Mouse (Mus musculus): ENCODE data around the gene Lst1. TPM values are rescaled to one million over a fixed set of nuclear protein-coding genes. Genes with fewer than 3 reads are reported as not detected.

The Lst1 gene
- polyA plus RNA-seq, 1 experiment = 17.7 TPM

DNA sequence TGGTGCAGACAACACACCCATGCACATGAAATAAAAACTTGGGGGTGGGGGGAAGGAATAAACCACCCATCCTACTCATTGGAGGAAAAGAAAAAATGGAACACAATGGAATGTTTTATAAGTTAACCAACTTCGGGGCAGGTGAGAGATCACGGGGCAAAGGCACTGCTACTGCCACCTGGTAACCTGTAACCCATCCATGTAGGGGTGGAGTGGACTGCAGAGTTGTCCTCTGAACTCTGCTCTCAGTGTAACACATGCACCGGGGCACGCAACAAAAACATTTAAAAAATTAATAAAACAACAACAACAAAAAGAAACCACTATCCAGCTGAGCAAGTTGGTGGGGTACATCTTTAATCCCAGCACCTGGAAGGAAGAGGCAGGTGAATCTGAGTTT lies 36.1 kb downstream of the Lst1 start:
- peak overlapping the region; percentile 66; the same call in 1 of the 2 replicates for H3K27ac ChIP-seq (ENCODE audit: insufficient read depth, low read depth, low read length)
- H3K4me1 ChIP-seq (ENCODE audit: control insufficient read depth, insufficient read depth, low read length) = no peaks in the 10 kb centered on the region; the same call in 1 of the 2 replicates
- DNase-seq = peak; percentile 70
- H3K27me3 ChIP-seq (replicated peaks; ENCODE audit: control insufficient read depth, insufficient read depth, low read length) = no peaks in the 10 kb centered on the region
- TF ChIP-seq CTCF (conservative IDR thresholded peaks at IDR 0.05; ENCODE audit: insufficient read depth, insufficient read length, low read depth, low read length) = no peak
- no peak for TF ChIP-seq POLR2A (IDR thresholded peaks at IDR 0.05; ENCODE audit: low read depth, low read length)
- no peak overlapping the region for H3K4me3 ChIP-seq (ENCODE audit: insufficient read depth, low read depth, low read length)
- H3K36me3 ChIP-seq (ENCODE audit: control insufficient read depth, insufficient read depth, low read length) = peaks cover 40% of the 10 kb centered on the region
- WGBS = 55% methylated on average over 4 of the region's 4 CpGs

DNA sequence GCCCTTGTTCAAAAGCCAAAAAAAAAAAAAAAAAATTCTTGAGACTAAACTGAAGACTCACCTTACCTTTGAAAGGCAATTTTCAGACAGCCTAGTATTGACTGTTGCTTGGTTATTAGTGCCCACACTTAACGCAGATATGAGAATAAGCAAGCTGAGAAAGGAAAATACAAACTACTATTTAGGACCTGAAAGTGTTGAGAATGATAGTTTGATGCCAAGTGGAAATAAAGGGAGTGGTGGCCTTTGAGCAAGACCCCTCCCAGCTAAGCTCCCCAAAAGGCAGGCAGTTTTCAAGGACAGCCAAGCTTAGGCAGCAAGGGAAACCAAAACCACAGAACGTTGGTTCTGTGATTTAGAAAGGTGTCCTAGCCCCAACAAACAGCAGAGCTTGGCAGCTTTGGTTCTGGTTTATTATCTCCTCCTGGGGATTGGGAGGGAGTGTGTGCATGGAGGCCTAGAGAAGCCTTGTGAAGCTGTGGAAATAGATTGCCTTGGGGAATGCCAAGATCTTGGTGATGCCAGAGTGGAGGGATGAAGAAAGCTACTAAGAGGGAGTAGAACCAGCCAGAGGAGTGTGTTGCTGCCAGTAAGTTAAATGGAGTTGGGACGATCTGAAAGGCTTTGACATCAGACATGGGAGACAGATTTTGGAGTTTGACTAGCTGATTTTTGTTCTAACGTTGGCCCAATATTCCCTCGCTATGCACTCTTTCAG lies 40.2 kb downstream of the Lst1 start:
- DNase-seq = no peak
- H3K27ac ChIP-seq (ENCODE audit: insufficient read depth, low read depth, low read length) = no peak overlapping the region; the same call in 1 of the 2 replicates
- H3K27me3 ChIP-seq (replicated peaks; ENCODE audit: control insufficient read depth, insufficient read depth, low read length) = no peaks in the 10 kb centered on the region
- no peak for TF ChIP-seq POLR2A (IDR thresholded peaks at IDR 0.05; ENCODE audit: low read depth, low read length)
- no peaks in the 10 kb centered on the region; the same call in 1 of the 2 replicates for H3K4me1 ChIP-seq (ENCODE audit: control insufficient read depth, insufficient read depth, low read length)
- peaks cover 24% of the 10 kb centered on the region for H3K36me3 ChIP-seq (ENCODE audit: control insufficient read depth, insufficient read depth, low read length)
- 59% methylated on average over 5 of the region's 5 CpGs for WGBS
- H3K4me3 ChIP-seq (ENCODE audit: insufficient read depth, low read depth, low read length) = no peak overlapping the region

DNA sequence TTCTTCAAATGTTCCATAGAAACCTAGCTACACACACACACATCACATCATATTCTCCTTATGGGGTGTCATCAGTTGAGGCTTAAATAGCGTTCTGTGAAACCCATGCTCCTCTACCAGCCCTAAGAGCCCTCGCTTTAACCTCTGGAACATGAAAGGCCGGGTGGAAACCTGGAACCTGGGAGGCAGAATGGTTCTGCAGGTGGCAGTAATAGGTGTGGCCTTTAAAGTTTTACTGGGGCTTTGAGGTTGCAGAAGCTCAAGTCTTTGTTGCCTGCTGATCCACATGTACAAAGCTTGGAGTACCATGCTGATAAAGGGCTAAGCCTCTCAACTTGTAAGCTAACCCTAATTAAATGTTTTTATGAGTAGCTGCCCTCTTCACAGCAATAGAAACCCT lies 40.9 kb downstream of the Lst1 start:
- peaks cover 23% of the 10 kb centered on the region for H3K36me3 ChIP-seq (ENCODE audit: control insufficient read depth, insufficient read depth, low read length)

DNA sequence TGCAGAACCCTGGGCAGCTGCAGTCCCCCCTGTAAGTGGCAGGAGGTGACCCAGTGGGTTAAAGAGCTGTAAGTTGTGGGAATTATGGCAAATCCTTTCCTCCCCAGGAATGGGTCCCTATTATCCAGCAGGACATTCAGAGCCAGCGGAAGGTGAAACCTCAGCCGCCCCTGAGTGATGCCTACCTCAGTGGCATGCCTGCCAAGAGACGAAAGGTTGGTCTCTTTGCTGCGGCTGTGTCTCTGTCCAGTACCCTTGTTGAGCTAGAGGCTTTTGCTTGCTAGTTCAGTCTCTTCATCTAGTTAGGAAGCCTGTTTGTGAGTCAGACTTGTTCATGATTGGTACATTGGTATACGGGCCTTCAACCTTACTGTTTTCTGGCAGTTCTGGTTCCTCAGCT lies 42.1 kb downstream of the Lst1 start:
- Histone ChIP-seq H3K27ac (ENCODE audit: insufficient read depth, low read depth, low read length) (no peak overlapping the region), H3K27me3 (replicated peaks; ENCODE audit: control insufficient read depth, insufficient read depth, low read length) (no peaks in the 10 kb centered on the region), H3K4me3 (ENCODE audit: insufficient read depth, low read depth, low read length) (no peak overlapping the region), H3K36me3 (ENCODE audit: control insufficient read depth, insufficient read depth, low read length) (peaks cover 26% of the 10 kb centered on the region), H3K4me1 (ENCODE audit: control insufficient read depth, insufficient read depth, low read length) (no peaks in the 10 kb centered on the region)
- DNase-seq = no peak
- TF ChIP-seq CTCF (conservative IDR thresholded peaks at IDR 0.05; ENCODE audit: insufficient read depth, insufficient read length, low read depth, low read length) (no peak), POLR2A (IDR thresholded peaks at IDR 0.05; ENCODE audit: low read depth, low read length) (no peak)
- 74% methylated on average over 5 of the region's 5 CpGs for WGBS

More for the DNA sequence above, 40.9 kb downstream of the Lst1 start:
- Histone ChIP-seq H3K4me1 (ENCODE audit: control insufficient read depth, insufficient read depth, low read length) (no peaks in the 10 kb centered on the region; the same call in 1 of the 2 replicates), H3K27ac (ENCODE audit: insufficient read depth, low read depth, low read length) (no peak overlapping the region), H3K4me3 (ENCODE audit: insufficient read depth, low read depth, low read length) (no peak overlapping the region), H3K27me3 (replicated peaks; ENCODE audit: control insufficient read depth, insufficient read depth, low read length) (no peaks in the 10 kb centered on the region)
- no peak for TF ChIP-seq POLR2A (IDR thresholded peaks at IDR 0.05; ENCODE audit: low read depth, low read length)
- no peak for TF ChIP-seq CTCF (conservative IDR thresholded peaks at IDR 0.05; ENCODE audit: insufficient read depth, insufficient read length, low read depth, low read length)
- WGBS = 62% methylated on average over 3 of the region's 3 CpGs
- no peak for DNase-seq

DNA sequence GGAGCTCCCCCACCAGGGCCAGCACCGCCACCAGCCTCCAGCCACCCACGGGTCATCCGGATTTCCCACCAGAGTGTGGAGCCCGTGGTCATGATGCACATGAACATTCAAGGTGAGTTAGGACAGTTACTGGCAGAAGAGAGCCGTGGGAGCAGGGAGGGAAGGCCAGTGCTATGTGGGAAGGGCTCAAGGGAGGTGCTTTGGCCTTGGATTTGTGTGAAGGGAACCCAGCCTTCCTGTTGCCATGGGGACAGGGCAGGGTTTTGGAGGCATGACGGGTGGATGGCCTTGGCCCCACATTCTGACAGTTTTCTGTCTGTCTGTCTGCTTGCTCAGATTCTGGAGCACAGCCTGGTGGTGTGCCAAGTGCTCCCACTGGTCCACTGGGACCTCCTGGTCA lies 46.3 kb downstream of the Lst1 start:
- 91% methylated on average over 6 of the region's 6 CpGs for WGBS
- TF ChIP-seq CTCF (conservative IDR thresholded peaks at IDR 0.05; ENCODE audit: insufficient read depth, insufficient read length, low read depth, low read length) (no peak), POLR2A (IDR thresholded peaks at IDR 0.05; ENCODE audit: low read depth, low read length) (no peak)
- H3K36me3 ChIP-seq (ENCODE audit: control insufficient read depth, insufficient read depth, low read length) = peaks cover 19% of the 10 kb centered on the region
- no peaks in the 10 kb centered on the region for H3K4me1 ChIP-seq (ENCODE audit: control insufficient read depth, insufficient read depth, low read length)
- no peak overlapping the region for H3K4me3 ChIP-seq (ENCODE audit: insufficient read depth, low read depth, low read length)
- H3K27ac ChIP-seq (ENCODE audit: insufficient read depth, low read depth, low read length) = no peak overlapping the region
- H3K27me3 ChIP-seq (replicated peaks; ENCODE audit: control insufficient read depth, insufficient read depth, low read length) = no peaks in the 10 kb centered on the region
- no peak for DNase-seq

DNA sequence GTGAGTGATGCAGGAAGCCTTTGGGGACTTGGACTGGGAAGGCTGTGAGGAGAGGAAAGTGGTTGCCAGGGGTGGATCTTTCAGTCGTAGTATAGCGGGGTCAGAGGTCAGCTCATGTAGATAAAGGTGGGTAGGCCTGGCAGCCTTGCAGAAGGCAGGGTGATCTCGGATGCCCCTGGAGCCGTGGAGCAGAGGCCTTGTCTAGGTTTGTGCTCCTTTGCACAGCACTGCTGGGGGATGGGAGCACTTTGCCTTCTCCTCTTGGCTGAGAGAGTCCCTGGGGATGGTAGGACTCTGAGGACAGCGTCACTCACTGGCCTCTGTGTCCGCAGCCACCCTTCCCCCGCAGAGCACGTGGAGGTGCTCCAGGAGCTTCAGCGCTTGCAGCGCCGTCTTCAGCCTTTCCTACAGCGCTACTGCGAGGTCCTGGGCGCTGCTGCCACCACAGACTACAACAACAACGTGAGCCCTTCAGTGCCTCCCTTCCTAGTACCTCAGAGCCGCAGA lies 47.7 kb downstream of the Lst1 start:
- no peaks in the 10 kb centered on the region for H3K27me3 ChIP-seq (replicated peaks; ENCODE audit: control insufficient read depth, insufficient read depth, low read length)
- peaks cover 17% of the 10 kb centered on the region for H3K36me3 ChIP-seq (ENCODE audit: control insufficient read depth, insufficient read depth, low read length)
- WGBS = 72% methylated on average over 16 of the region's 16 CpGs
- H3K4me3 ChIP-seq (ENCODE audit: insufficient read depth, low read depth, low read length) = no peak overlapping the region
- DNase-seq = no peak
- TF ChIP-seq POLR2A (IDR thresholded peaks at IDR 0.05; ENCODE audit: low read depth, low read length) = no peak
- no peak for TF ChIP-seq CTCF (conservative IDR thresholded peaks at IDR 0.05; ENCODE audit: insufficient read depth, insufficient read length, low read depth, low read length)
- peaks cover 5% of the 10 kb centered on the region; the same call in 1 of the 2 replicates for H3K4me1 ChIP-seq (ENCODE audit: control insufficient read depth, insufficient read depth, low read length)
- no peak overlapping the region for H3K27ac ChIP-seq (ENCODE audit: insufficient read depth, low read depth, low read length)

DNA sequence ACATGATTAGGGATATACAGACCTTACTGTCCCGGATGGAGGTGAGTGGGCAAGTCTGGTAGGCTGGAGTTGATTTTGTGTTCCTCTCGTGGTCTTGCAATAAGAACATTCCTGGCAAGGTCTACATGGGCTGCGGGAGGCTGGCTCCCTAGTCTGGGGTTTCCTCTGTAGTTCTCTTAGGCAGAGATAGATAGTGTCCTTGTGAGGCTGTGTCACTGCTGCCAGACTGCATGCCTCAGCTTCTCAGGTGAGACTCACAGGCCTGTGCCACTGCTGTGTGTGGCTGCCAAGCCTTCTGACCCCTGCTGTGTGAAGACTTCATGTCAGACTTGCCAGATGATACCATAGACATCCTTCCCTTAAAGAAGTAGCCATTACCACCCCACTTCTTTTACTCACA lies 49.0 kb downstream of the Lst1 start:
- no peak for DNase-seq
- TF ChIP-seq POLR2A (IDR thresholded peaks at IDR 0.05; ENCODE audit: low read depth, low read length) = no peak
- no peak for TF ChIP-seq CTCF (conservative IDR thresholded peaks at IDR 0.05; ENCODE audit: insufficient read depth, insufficient read length, low read depth, low read length)
- Histone ChIP-seq H3K4me1 (ENCODE audit: control insufficient read depth, insufficient read depth, low read length) (peaks cover 5% of the 10 kb centered on the region; the same call in 1 of the 2 replicates), H3K27me3 (replicated peaks; ENCODE audit: control insufficient read depth, insufficient read depth, low read length) (no peaks in the 10 kb centered on the region), H3K4me3 (ENCODE audit: insufficient read depth, low read depth, low read length) (no peak overlapping the region), H3K27ac (ENCODE audit: insufficient read depth, low read depth, low read length) (no peak overlapping the region), H3K36me3 (ENCODE audit: control insufficient read depth, insufficient read depth, low read length) (peaks cover 15% of the 10 kb centered on the region)
- 92% methylated on average over 3 of the region's 3 CpGs for WGBS

Measured in kidney, adult 2 months (tissue).